Mouse (Mus musculus): ENCODE measurements around the gene Zfp935. TPM values are rescaled to one million over a fixed set of nuclear protein-coding genes. Genes with fewer than 3 reads are reported as not detected.
"Not testable (repeated sequence)": the region's sequence is repeated elsewhere in the genome, so short reads cannot be mapped to it uniquely, and the experiment has no call there.

The Zfp935 gene
- polyA plus RNA-seq (2014; fragmentation: Nextera tagmentation; extraction: Ambion mirVana): 1.9 TPM in 1 of 2 replicates, not detected in the other

DNA sequence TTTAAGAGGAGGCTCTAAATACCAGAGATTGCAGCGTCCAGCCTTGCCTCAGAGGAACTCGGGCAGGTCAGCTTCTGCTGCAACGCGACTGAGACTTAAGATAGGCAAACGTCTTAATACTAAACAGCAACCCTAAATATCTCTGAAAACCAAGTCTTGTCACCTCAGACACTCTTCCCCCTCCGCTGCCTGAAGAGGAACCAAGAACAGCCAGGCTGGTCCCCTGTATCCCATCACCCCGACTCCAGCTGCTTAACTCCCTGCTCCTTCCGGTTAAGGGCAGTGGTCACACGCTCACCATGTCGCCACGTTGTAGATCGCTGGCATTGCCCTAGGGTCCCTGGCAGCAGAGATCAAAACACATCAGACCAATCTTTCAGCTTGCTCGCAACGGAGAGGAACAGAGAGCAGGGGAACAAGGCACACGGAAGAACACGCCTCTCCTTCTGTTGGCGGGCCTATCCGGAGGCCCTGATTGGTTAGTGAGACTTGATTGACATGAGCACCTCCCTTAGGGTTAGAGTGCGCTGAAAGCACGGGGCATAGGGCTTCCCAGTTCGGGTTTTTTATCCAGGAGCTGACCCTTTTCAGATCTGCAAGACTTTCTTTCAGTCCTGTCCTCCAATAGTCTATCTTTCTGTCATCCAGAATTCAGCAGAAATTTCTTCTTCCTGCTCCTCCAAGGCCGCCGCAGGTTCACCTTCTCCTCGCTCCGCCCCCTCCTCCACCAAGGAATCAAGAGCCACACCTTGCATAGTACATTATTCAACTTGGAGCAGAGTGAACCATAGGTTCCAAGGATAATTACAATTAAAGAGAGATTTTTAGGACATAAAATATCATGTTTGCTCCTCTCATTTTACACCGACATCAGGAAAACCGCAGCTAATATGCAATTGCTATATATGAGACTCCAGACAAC lies at the start of gene Zfp935:
Gene Zfp935, minus strand, starts transcription at position 323 of the 922 bp plus-strand sequence.
- not testable (repeated sequence) for H3K9me3 ChIP-seq (ENCODE audit: control insufficient read depth, low read length); H3K27ac ChIP-seq (replicated peaks; ENCODE audit: low read depth, low read length); ATAC-seq (ENCODE audit: insufficient number of reproducible peaks, low FRiP score, low TSS enrichment, low read depth); H3K36me3 ChIP-seq (ENCODE audit: control insufficient read depth, insufficient read depth, low read length); H3K4me1 ChIP-seq (ENCODE audit: control insufficient read depth, insufficient read depth, low read length); H3K27me3 ChIP-seq (ENCODE audit: control insufficient read depth, insufficient read depth, low read length)
- 0 out of 2 replicates have a peak within 1 kb of the TSS, but pooled peaks have one; percentile 47 for H3K9ac ChIP-seq (ENCODE audit: low read length)
- H3K4me3 ChIP-seq (ENCODE audit: low read depth, low read length): peak within 1 kb of the TSS; percentile 37
- 6% methylated on average over 25 of the region's 27 CpGs for WGBS
- 0 out of 2 replicates have a peak within 1 kb of the TSS, but pooled peaks have one; percentile 18 for H3K4me2 ChIP-seq (ENCODE audit: low read depth, severe bottlenecking)
- DNase-seq (ENCODE audit: low spot score): peak; percentile 35

DNA sequence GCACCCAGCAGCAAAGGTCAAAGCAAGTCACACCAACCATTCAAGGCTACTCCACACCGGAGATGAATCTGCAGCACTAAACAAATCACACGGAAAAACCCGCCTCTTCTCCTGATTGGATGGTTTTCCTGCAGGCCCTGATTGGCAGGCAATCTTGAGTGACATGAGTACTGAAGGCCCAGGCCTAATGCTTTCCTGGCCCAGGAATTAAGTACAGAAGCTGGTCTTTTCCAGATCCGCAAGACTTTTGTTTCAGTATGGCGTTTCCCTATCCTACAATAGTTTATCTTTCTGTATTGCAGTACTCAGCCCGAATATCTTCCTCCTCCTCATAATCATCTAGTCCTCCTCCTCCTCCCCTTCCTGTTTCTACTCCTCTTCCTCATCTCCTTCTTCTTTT lies 12.8 kb upstream of the Zfp935 start, which contains the start of gene Zfp934:
Gene Zfp934, minus strand, starts transcription at position 101 of the 400 bp plus-strand sequence.
- H3K36me3 ChIP-seq (ENCODE audit: control insufficient read depth, insufficient read depth, low read length); H3K27ac ChIP-seq (replicated peaks; ENCODE audit: low read depth, low read length); ATAC-seq (ENCODE audit: insufficient number of reproducible peaks, low FRiP score, low TSS enrichment, low read depth); H3K4me1 ChIP-seq (ENCODE audit: control insufficient read depth, insufficient read depth, low read length); H3K9me3 ChIP-seq (ENCODE audit: control insufficient read depth, low read length); H3K27me3 ChIP-seq (ENCODE audit: control insufficient read depth, insufficient read depth, low read length); H3K4me3 ChIP-seq (ENCODE audit: low read depth, low read length); H3K9ac ChIP-seq (ENCODE audit: low read length); DNase-seq (ENCODE audit: low spot score); H3K4me2 ChIP-seq (ENCODE audit: low read depth, severe bottlenecking): not testable (repeated sequence)
- 94% methylated on average over 2 of the region's 6 CpGs for WGBS

DNA sequence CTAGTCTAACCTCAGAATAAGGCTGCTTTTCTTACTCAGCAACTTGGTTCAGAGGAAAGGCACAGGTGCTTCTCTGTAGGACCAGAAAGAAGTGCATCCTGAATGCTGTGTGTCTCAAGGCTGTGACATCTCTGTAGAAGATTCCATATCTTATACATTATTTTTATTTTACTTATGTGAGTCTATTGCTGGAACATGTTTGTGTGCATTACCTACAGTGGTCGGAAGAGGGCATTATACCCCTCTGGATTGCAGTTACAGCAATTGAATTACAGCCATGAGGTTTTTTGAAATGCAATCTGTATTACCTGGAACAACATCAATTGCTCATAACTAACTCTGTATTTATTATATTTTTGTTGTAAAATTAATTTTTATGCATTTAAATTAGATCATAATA lies 3.4 kb upstream of the Zfp935 start:
- H3K4me2 ChIP-seq (ENCODE audit: low read depth, severe bottlenecking); H3K9ac ChIP-seq (ENCODE audit: low read length); H3K9me3 ChIP-seq (ENCODE audit: control insufficient read depth, low read length); H3K36me3 ChIP-seq (ENCODE audit: control insufficient read depth, insufficient read depth, low read length); H3K4me3 ChIP-seq (ENCODE audit: low read depth, low read length); DNase-seq (ENCODE audit: low spot score); H3K27me3 ChIP-seq (ENCODE audit: control insufficient read depth, insufficient read depth, low read length); ATAC-seq (ENCODE audit: insufficient number of reproducible peaks, low FRiP score, low TSS enrichment, low read depth); H3K4me1 ChIP-seq (ENCODE audit: control insufficient read depth, insufficient read depth, low read length); H3K27ac ChIP-seq (replicated peaks; ENCODE audit: low read depth, low read length): not testable (repeated sequence)
- WGBS: 35% methylated on average over 1 of the region's 1 CpGs

DNA sequence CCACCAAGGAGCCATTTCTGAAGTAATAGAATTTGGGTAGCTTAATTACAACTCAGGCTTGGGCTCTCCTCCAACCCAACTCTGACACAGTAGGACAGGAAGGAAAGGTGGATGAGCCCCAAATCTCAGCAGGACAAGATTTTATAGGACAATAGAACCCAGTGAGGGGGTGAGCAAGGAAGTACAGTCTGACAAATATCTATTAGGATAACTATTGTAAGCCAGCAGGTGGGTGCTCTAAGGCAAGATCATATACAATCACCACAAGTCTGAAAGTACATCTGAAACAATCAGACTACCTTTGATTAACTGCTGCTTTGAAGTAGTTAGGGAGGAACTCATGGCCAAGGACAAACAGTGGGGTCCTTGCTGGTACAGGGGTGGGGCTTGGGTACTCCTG lies 28.2 kb downstream of the Zfp935 start:
- not testable (repeated sequence) for H3K4me1 ChIP-seq (ENCODE audit: control insufficient read depth, insufficient read depth, low read length); H3K4me3 ChIP-seq (ENCODE audit: low read depth, low read length); H3K27ac ChIP-seq (replicated peaks; ENCODE audit: low read depth, low read length); H3K9ac ChIP-seq (ENCODE audit: low read length); H3K9me3 ChIP-seq (ENCODE audit: control insufficient read depth, low read length); H3K4me2 ChIP-seq (ENCODE audit: low read depth, severe bottlenecking); ATAC-seq (ENCODE audit: insufficient number of reproducible peaks, low FRiP score, low TSS enrichment, low read depth); H3K36me3 ChIP-seq (ENCODE audit: control insufficient read depth, insufficient read depth, low read length); H3K27me3 ChIP-seq (ENCODE audit: control insufficient read depth, insufficient read depth, low read length); DNase-seq (ENCODE audit: low spot score)

DNA sequence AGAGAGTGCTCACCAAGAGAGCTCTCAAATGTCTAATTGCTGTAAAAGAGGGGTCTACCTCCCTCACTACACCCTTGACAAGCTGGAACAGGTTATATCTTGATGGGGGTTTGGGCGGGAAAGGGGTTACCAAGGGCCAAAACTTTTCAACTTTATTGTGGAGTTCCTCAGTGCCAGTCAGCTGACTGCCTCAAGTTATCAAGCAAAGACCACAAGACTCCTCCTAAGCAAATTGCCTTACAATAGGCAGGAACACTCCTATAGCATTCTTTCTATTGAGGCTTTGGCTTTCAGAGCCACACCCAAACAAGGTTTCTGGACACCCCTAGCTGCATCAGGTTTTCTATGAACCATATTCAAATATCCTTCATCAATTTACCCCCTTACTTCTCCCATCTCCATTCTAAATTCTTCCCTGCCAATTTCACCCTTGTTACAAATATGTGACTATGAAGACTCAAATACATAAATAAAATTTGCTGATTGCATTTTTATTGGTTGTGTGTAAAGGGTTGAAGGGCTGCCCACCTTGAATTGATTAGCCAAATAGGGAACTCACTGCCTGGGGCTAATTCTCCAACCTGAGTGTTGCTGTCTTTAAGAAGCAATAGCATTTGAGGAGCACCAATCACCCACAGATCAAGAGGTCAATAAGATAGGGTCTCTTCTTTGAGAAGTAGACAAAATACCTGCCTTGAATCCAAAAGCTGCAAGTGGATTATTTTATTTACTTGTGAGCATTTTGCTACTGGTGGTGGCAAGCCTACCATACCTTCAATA lies 47.5 kb downstream of the Zfp935 start:
- not testable (repeated sequence) for H3K9me3 ChIP-seq (ENCODE audit: control insufficient read depth, low read length); H3K9ac ChIP-seq (ENCODE audit: low read length); H3K27ac ChIP-seq (replicated peaks; ENCODE audit: low read depth, low read length); DNase-seq (ENCODE audit: low spot score); H3K4me1 ChIP-seq (ENCODE audit: control insufficient read depth, insufficient read depth, low read length); H3K4me2 ChIP-seq (ENCODE audit: low read depth, severe bottlenecking); H3K36me3 ChIP-seq (ENCODE audit: control insufficient read depth, insufficient read depth, low read length); H3K27me3 ChIP-seq (ENCODE audit: control insufficient read depth, insufficient read depth, low read length); H3K4me3 ChIP-seq (ENCODE audit: low read depth, low read length); ATAC-seq (ENCODE audit: insufficient number of reproducible peaks, low FRiP score, low TSS enrichment, low read depth)
- WGBS: 76% methylated on average over 1 of the region's 1 CpGs

DNA sequence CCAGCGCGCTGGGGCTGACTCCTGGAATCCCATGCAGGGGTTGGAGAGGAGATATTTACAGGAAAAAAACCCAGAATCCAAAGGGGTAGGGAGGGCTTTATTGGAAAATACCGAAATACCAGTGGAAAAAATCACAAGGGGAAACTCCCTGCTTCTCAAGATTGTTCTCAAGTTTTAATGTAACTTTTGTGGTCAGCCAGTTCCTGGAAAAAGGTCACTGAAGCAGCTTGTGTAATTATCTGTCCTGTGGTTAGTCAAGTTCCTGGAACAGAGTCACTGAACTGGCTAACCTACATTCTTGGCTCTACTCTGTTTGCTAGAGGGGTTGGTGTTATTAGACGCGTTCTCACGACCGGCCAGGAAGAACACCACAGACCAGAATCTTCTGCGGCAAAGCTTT lies 85.7 kb downstream of the Zfp935 start:
- H3K4me3 ChIP-seq (ENCODE audit: low read depth, low read length); H3K9me3 ChIP-seq (ENCODE audit: control insufficient read depth, low read length); H3K4me1 ChIP-seq (ENCODE audit: control insufficient read depth, insufficient read depth, low read length); ATAC-seq (ENCODE audit: insufficient number of reproducible peaks, low FRiP score, low TSS enrichment, low read depth); H3K4me2 ChIP-seq (ENCODE audit: low read depth, severe bottlenecking); DNase-seq (ENCODE audit: low spot score); H3K27ac ChIP-seq (replicated peaks; ENCODE audit: low read depth, low read length); H3K9ac ChIP-seq (ENCODE audit: low read length); H3K27me3 ChIP-seq (ENCODE audit: control insufficient read depth, insufficient read depth, low read length); H3K36me3 ChIP-seq (ENCODE audit: control insufficient read depth, insufficient read depth, low read length): not testable (repeated sequence)
- WGBS: 94% methylated on average over 8 of the region's 8 CpGs

DNA sequence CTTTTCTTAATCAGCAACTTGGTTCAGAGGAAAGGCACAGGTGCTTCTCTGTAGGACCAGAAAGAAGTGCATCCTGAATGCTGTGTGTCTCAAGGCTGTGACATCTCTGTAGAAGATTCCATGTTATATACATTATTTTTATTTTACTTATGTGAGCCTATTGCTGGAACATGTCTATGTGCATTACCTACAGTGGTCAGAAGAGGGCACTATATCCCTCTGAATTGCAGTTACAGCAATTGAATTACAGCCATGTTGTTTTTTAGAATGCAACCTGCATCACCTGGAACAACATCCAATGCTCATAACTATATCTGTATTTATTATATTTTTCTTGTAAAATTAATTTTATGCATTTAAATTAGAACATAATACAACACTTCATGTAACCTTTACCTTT lies 88.4 kb downstream of the Zfp935 start:
- not testable (repeated sequence) for H3K27ac ChIP-seq (replicated peaks; ENCODE audit: low read depth, low read length); H3K4me1 ChIP-seq (ENCODE audit: control insufficient read depth, insufficient read depth, low read length); H3K4me2 ChIP-seq (ENCODE audit: low read depth, severe bottlenecking); H3K9ac ChIP-seq (ENCODE audit: low read length); H3K36me3 ChIP-seq (ENCODE audit: control insufficient read depth, insufficient read depth, low read length); H3K9me3 ChIP-seq (ENCODE audit: control insufficient read depth, low read length); ATAC-seq (ENCODE audit: insufficient number of reproducible peaks, low FRiP score, low TSS enrichment, low read depth); H3K4me3 ChIP-seq (ENCODE audit: low read depth, low read length); H3K27me3 ChIP-seq (ENCODE audit: control insufficient read depth, insufficient read depth, low read length)
- DNase-seq (ENCODE audit: low spot score): peak; percentile 23

DNA sequence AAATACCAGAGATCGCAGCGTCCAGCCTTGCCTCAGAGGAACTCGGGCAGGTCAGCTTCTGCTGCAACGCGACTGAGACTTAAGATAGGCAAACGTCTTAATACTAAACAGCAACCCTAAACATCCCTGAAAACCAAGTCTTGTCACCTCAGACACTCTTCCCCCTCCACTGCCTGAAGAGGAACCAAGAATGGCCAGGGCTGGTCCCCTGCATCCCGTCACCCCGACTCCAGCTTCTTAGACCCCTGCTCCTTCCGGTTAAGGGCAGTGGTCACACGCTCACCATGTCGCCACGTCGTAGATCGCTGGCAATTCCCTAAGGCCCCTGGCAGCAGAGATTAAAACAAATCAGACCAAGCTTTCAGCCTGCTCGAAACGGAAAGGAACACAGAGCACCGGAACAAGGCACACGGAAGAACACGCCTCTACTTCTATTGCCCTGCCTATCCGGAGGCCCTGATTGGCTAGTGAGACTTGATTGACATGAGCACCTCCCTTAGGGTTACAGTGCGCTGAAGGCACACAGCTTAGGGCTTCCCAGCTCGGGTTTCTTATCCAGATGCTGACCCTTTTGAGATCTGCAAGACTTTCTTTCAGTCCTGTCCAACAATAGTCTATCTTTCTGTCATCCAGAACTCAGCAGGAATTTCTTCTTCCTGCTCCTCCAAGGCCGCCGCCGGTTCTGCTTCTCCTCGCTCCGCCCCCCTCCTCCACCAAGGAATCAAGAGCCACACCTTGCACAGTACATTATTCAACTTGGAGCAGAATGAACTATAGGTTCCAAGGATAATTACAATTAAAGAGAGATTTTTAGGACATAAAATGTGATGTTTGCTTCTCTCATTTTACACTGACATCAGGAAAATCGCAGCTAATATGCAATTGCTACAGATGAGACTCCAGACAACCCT lies 91.6 kb downstream of the Zfp935 start, which contains the start of gene Gm49359:
Gene Gm49359, minus strand, starts transcription at position 409 of the 911 bp plus-strand sequence.
- H3K36me3 ChIP-seq (ENCODE audit: control insufficient read depth, insufficient read depth, low read length); H3K9me3 ChIP-seq (ENCODE audit: control insufficient read depth, low read length); H3K4me1 ChIP-seq (ENCODE audit: control insufficient read depth, insufficient read depth, low read length); H3K27me3 ChIP-seq (ENCODE audit: control insufficient read depth, insufficient read depth, low read length); H3K27ac ChIP-seq (replicated peaks; ENCODE audit: low read depth, low read length); H3K4me2 ChIP-seq (ENCODE audit: low read depth, severe bottlenecking): not testable (repeated sequence)
- WGBS: 2% methylated on average over 28 of the region's 28 CpGs
- ATAC-seq (ENCODE audit: insufficient number of reproducible peaks, low FRiP score, low TSS enrichment, low read depth) (peak; percentile 96), DNase-seq (ENCODE audit: low spot score) (peak; percentile 86)
- H3K4me3 ChIP-seq (ENCODE audit: low read depth, low read length): peak within 1 kb of the TSS; percentile 60
- H3K9ac ChIP-seq (ENCODE audit: low read length): peak within 1 kb of the TSS; percentile 52
